Mouse (Mus musculus) forebrain, embryonic 11.5 days (tissue): Measurements from ENCODE around the gene Lrrc15. TPM values are rescaled to one million over a fixed set of nuclear protein-coding genes. Genes with fewer than 3 reads are reported as not detected.

Source experiments
- ATAC-seq: fragments of 200-750 bp; cut with Nextera tagmentation; replicated peaks from 2 replicates; pipeline ENCODE4 v1.8.0; 2017; ENCODE audit warnings: moderate TSS enrichment; ENCODE audit not compliant: low FRiP score
- DNase-seq: peaks from one replicate; pipeline ENCODE4 v3.0.0-alpha.2; 2017; ENCODE audit warnings: low spot score
- H3K27ac ChIP-seq: fragments of 300-500 bp; sonication (generic); 2 replicates; pipeline ENCODE4 v1.5.1; 2014; ENCODE audit warnings: low read depth, low read length
- H3K27me3 ChIP-seq: fragments of 300-500 bp; sonication (generic); 2 replicates; pipeline ENCODE4 v1.6.1; 2014; ENCODE audit warnings: mild to moderate bottlenecking, low read length, mixed read lengths; ENCODE audit not compliant: control insufficient read depth, insufficient read depth
- H3K36me3 ChIP-seq: fragments of 300-500 bp; sonication (generic); 2 replicates; pipeline ENCODE4 v1.6.1; 2014; ENCODE audit warnings: mild to moderate bottlenecking, low read length, moderate library complexity, mixed read lengths; ENCODE audit not compliant: control insufficient read depth, insufficient read depth
- H3K4me1 ChIP-seq: fragments of 300-500 bp; sonication (generic); replicated peaks from 2 replicates; pipeline ENCODE4 v1.6.1; 2014; ENCODE audit warnings: low read length, mixed read lengths; ENCODE audit not compliant: control insufficient read depth, insufficient read depth
- H3K4me2 ChIP-seq: fragments of 300-500 bp; sonication (generic); 2 replicates; pipeline ENCODE4 v1.6.1; 2014; ENCODE audit warnings: low read depth, mild to moderate bottlenecking, low read length, moderate library complexity, mixed read lengths; ENCODE audit not compliant: severe bottlenecking
- H3K4me3 ChIP-seq: fragments of 300-500 bp; sonication (generic); 2 replicates; pipeline ENCODE4 v1.5.1; 2014; ENCODE audit warnings: low read depth, low read length
- H3K9ac ChIP-seq: fragments of 300-500 bp; sonication (generic); 2 replicates; pipeline ENCODE4 v1.6.1; 2014; ENCODE audit warnings: low read length
- H3K9me3 ChIP-seq: fragments of 300-500 bp; sonication (generic); 2 replicates; pipeline ENCODE4 v1.6.1; 2016; ENCODE audit warnings: low read length, mixed read lengths; ENCODE audit not compliant: control insufficient read depth
- WGBS: fragments of 180-500 bp; shearing (Covaris S2); extraction: QIAGEN DNeasy Blood & Tissue Kit; methylation state at CpG from one replicate; pipeline ENCODE4 v1.1.7; 2014; 5-methylcytosine and 5-hydroxymethylcytosine counted together
- polyA plus RNA-seq: library from polyadenylated mRNA; unstranded; fragments of >200 nt; fragmentation: Nextera tagmentation; extraction: Ambion mirVana; gene quantifications from 2 replicates; pipeline ENCODE4 v1.2.1, GENCODE M21; 2014

Lrrc15 gene
- polyA plus RNA-seq, 1 experiment from 2014 or later, result 1.1 TPM

DNA sequence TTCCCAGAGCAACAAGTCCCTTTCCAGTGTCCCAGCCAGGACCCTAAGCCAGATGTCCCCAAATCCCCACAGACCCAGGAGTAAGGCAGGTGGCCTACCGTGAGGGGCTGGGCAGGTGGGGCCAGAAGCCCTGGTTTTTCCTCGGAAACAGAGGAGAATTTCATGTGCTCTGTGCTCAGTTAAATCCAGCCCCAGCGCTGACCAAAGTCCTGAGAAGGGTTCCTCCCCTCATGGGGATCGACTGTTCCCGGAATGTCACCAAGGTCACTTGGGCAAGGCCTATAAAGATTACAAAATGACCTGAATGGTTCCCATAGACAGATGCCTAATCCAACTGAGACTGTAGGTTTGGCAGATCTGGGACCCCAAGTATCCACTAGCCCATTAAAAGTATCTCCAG is 15.7 kb downstream of the Lrrc15 start, which contains the start of gene Cpn2:
Cpn2 (minus strand) TSS at position 141 of the 400 bp plus-strand sequence.
- H3K4me1 ChIP-seq, result no peaks in the 10 kb centered on the region
- 80% methylated on average over 5 of the region's 5 CpGs for WGBS
- H3K9ac ChIP-seq, result no peak within 1 kb of the TSS
- no peaks in the 10 kb centered on the region for H3K9me3 ChIP-seq
- H3K27me3 ChIP-seq, result no peaks in the 10 kb centered on the region
- ATAC-seq (no peak), DNase-seq (no peak)
- no peak within 1 kb of the TSS for H3K4me2 ChIP-seq
- no peaks in the 10 kb centered on the region for H3K36me3 ChIP-seq
- H3K27ac ChIP-seq, result no peak within 1 kb of the TSS
- H3K4me3 ChIP-seq, result no peak within 1 kb of the TSS

DNA sequence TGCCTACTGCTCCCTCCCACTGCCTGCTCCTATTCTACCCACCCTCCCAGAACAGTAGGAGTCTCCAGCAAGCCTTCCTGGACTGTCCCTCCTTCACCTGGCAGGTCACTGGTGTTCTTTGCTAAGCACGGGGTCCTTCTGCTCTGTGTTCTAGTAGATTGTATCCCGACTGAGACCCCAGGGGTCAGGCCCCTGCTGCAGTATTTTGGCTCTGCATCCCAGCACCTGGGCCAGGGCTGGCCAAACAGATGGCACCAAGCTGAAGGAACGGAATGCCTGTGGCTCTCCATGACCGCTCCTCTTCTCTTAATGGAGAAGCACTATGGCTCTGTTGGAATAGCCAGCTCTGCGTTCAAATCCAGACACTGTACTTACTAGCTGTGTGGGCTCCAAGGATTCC is 16.5 kb downstream of the Lrrc15 start:
- DNase-seq, result no peak
- H3K27ac ChIP-seq, result no peak overlapping the region
- H3K27me3 ChIP-seq, result no peaks in the 10 kb centered on the region
- H3K4me1 ChIP-seq, result no peaks in the 10 kb centered on the region
- no peak overlapping the region for H3K4me3 ChIP-seq
- H3K9me3 ChIP-seq, result no peaks in the 10 kb centered on the region
- no peak for ATAC-seq
- no peak overlapping the region for H3K4me2 ChIP-seq
- no peak overlapping the region for H3K9ac ChIP-seq
- 86% methylated on average over 5 of the region's 5 CpGs for WGBS
- H3K36me3 ChIP-seq, result no peaks in the 10 kb centered on the region

DNA sequence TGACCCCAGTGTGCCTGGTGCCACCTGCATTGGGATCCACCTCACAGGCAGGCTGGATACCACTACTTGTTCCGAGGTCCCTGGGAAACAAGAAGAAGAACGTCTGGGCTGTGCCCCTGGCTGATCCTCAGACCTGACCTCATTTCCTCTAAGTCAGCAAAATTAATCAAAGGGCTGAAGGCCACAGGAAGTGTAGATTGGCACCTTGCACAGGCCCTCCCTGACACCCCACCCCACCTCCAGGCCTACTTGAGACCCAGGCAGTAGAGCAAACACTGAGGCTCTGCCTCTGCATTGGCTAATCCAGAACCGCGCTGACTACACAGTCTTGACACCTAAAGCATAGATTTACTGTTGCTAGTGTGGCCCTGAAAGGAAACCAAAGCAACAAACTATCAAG is 17.4 kb downstream of the Lrrc15 start:
- Histone ChIP-seq H3K9me3 (no peaks in the 10 kb centered on the region), H3K4me1 (no peaks in the 10 kb centered on the region), H3K4me2 (no peak overlapping the region), H3K36me3 (no peaks in the 10 kb centered on the region), H3K27ac (no peak overlapping the region), H3K9ac (no peak overlapping the region), H3K27me3 (no peaks in the 10 kb centered on the region), H3K4me3 (no peak overlapping the region)
- 74% methylated on average over 4 of the region's 4 CpGs for WGBS
- ATAC-seq (no peak), DNase-seq (no peak)

DNA sequence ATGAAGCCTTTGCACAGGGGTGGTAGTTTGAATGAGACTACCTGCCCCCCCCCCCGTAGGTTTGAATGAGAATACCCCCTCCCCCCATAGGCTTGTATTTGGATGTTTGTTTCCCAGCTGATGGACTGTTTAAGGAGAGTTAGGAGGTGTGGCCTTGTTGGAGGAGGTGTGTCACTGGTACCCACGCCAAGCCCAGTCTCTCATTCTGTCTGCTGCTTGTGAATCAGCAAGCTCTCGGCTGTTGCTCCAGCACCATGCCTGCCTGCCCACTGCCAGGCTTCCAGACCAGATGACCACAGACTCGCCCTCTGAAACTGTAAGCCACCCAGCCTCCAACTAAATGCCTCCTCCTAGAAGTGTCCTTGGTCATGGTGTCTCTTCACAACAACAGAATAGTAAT is 19.9 kb downstream of the Lrrc15 start:
- no peak for ATAC-seq
- DNase-seq, result no peak
- 60% methylated on average over 4 of the region's 4 CpGs for WGBS
- H3K4me3 ChIP-seq, result no peak overlapping the region
- H3K27me3 ChIP-seq, result no peaks in the 10 kb centered on the region
- H3K9ac ChIP-seq, result no peak overlapping the region
- no peaks in the 10 kb centered on the region for H3K4me1 ChIP-seq
- no peak overlapping the region for H3K4me2 ChIP-seq
- no peaks in the 10 kb centered on the region for H3K36me3 ChIP-seq
- H3K9me3 ChIP-seq, result no peaks in the 10 kb centered on the region
- no peak overlapping the region for H3K27ac ChIP-seq

DNA sequence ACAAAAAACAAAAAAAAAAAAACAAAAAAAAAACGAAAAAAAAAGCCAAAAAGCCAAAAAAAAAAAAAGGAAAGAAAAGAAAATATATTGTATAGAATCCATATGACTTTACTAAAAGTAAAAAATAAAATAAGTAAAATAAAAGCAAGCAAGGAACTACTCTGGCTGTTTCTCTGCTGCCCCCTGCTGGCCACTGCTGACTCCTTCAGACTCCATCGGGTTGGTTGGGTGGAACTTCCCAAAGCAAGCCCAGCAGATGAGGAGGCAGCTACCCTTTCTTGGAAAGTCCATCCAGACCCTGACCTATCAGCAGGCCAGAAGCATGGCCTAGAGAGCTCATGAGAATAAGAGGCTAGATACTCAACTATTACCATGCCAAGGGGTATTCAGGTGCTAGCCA is 20.4 kb downstream of the Lrrc15 start:
- ATAC-seq (no peak), DNase-seq (peak; percentile 89)
- no peak overlapping the region for H3K27ac ChIP-seq
- H3K9ac ChIP-seq, result no peak overlapping the region
- no peak overlapping the region for H3K4me2 ChIP-seq
- WGBS, result 2% methylated on average over 2 of the region's 2 CpGs
- H3K27me3 ChIP-seq, result no peaks in the 10 kb centered on the region
- no peaks in the 10 kb centered on the region for H3K9me3 ChIP-seq
- H3K36me3 ChIP-seq, result no peaks in the 10 kb centered on the region
- H3K4me3 ChIP-seq, result no peak overlapping the region
- no peaks in the 10 kb centered on the region for H3K4me1 ChIP-seq

DNA sequence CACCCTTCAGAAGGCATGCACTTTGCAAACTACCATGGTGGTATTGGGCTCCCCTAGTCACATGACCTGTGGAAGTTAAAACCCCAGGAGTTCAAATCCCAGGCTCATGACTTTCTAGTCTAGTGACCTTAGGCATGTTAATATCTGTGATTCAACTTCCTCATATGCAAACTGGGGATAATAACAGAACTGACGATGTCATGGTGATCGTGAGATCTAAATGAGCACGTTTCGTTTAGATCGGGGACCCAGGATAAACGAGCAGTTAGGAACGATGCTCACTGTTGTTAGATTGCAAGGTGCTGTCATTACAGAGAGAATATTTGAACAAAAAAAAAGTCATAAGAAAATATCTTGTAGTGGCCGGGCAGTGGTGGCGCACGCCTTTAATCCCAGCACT is 20.9 kb downstream of the Lrrc15 start:
- H3K9me3 ChIP-seq, result no peaks in the 10 kb centered on the region
- DNase-seq (no peak), ATAC-seq (no peak)
- no peaks in the 10 kb centered on the region for H3K4me1 ChIP-seq
- no peak overlapping the region for H3K4me3 ChIP-seq
- no peak overlapping the region for H3K9ac ChIP-seq
- H3K27me3 ChIP-seq, result no peaks in the 10 kb centered on the region
- no peak overlapping the region for H3K4me2 ChIP-seq
- H3K36me3 ChIP-seq, result no peaks in the 10 kb centered on the region
- H3K27ac ChIP-seq, result no peak overlapping the region
- 89% methylated on average over 10 of the region's 10 CpGs for WGBS

DNA sequence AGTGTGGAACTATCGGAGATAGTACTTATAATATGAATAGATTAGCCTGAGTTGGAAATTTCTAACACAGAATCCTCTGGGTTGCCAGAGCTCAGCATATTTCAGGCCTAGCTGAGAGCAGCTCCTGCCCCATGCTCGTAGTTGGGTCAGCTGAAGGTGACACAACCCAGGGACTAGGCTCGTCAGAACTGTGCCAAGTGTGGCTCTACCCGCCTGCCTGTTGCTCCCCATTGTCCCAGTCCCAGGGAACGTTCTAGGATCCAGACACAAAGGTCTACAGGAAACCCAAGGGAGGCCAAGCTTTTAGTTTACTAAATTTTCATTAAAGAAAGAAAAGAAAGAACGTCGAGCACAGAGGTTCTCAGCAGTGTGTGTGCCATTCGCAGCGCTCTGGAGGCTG is 21.7 kb downstream of the Lrrc15 start:
- DNase-seq, result no peak
- Histone ChIP-seq H3K4me1 (no peaks in the 10 kb centered on the region), H3K4me3 (no peak overlapping the region), H3K27ac (no peak overlapping the region), H3K9ac (no peak overlapping the region), H3K9me3 (no peaks in the 10 kb centered on the region), H3K4me2 (no peak overlapping the region), H3K36me3 (no peaks in the 10 kb centered on the region), H3K27me3 (no peaks in the 10 kb centered on the region)
- ATAC-seq, result no peak
- 83% methylated on average over 9 of the region's 9 CpGs for WGBS

DNA sequence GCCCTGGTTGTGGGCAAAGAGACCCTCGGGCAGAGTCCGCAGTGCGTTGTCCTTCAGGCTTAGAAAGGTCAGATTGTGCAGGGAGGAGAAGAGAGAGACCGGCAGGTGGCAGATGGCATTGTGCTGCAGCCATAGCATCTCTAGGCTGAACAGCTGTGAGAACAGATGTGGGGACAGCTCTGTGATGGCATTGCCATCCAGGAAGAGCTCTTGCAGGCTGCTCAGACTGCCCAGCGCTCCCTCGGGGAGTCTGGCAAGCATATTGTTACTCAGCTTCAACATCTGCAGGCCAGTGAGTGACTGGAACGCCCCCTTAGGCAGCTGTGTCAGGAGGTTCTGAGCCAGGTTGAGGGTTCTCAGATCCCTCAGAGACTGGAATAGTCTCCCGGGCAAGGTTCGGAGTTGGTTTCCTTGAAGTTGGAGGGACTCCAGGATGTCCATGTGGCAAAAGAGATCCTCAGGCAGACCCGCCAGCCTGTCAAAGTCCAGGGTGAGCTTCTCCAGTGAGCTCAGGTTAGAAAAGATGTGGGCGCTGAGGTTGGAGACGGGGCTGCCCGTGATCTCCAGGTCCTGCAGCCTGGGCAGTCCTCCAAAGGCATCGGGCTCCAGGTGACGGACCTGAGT is 22.9 kb downstream of the Lrrc15 start:
- 93% methylated on average over 15 of the region's 15 CpGs for WGBS
- no peak overlapping the region for H3K9ac ChIP-seq
- H3K9me3 ChIP-seq, result no peaks in the 10 kb centered on the region
- no peak overlapping the region for H3K4me2 ChIP-seq
- no peak for ATAC-seq
- H3K27ac ChIP-seq, result no peak overlapping the region
- H3K4me3 ChIP-seq, result no peak overlapping the region
- H3K4me1 ChIP-seq, result no peaks in the 10 kb centered on the region
- H3K27me3 ChIP-seq, result no peaks in the 10 kb centered on the region
- H3K36me3 ChIP-seq, result no peaks in the 10 kb centered on the region
- DNase-seq, result no peak

DNA sequence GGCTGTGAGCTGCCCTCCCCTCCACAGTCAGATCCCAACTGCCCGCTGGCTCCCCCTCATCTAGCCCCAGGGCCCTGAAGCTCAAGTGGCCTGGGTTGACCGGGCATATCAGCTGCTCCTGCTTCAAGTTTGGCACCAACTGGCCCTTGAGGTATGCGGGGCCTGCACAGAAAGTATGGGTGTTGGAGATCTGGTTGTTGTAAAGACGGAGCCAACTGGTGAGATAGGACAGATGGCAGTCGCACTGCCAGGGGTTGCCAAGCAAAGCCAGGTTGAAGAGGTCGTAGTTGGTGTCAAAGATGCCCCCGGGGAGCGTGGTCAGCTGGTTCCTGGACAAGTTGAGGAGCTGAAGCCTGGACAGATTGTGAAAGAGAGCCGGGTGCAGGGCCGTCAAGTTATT is 23.6 kb downstream of the Lrrc15 start:
- no peak overlapping the region for H3K9ac ChIP-seq
- H3K4me2 ChIP-seq, result no peak overlapping the region
- no peak for DNase-seq
- H3K9me3 ChIP-seq, result no peaks in the 10 kb centered on the region
- ATAC-seq, result no peak
- no peak overlapping the region for H3K4me3 ChIP-seq
- no peak overlapping the region for H3K27ac ChIP-seq
- H3K36me3 ChIP-seq, result no peaks in the 10 kb centered on the region
- 90% methylated on average over 10 of the region's 10 CpGs for WGBS
- no peaks in the 10 kb centered on the region for H3K4me1 ChIP-seq
- no peaks in the 10 kb centered on the region for H3K27me3 ChIP-seq
